Mouse (Mus musculus): Measurements from ENCODE around the gene Bicral.

GRCm38 (mm10) chr17:46875626-46876025 is 17.3 kb upstream of the Bicral start:
- no peak for TF ChIP-seq POLR2A (IDR thresholded peaks at IDR 0.05; ENCODE audit: borderline replicate concordance, extremely low read depth, low read depth, low read length)
- TF ChIP-seq CTCF (IDR thresholded peaks at IDR 0.05; ENCODE audit: insufficient read depth, low read length), result 0 out of 2 replicates have a peak, but pooled peaks have one; percentile 11
